Mouse (Mus musculus) layer of hippocampus, adult 8-10 months (tissue): ENCODE results near the gene Cep170b. TPM values are rescaled to one million over a fixed set of nuclear protein-coding genes. Genes with fewer than 3 reads are reported as not detected.

ENCODE experiments used
- DNase-seq, 2 experiments: peaks; one replicate each; pipeline ENCODE4 v3.0.0; 2022; ENCODE audit warnings: low spot score in 2 of 2
- total RNA-seq, 4 experiments: library from RNA; stranded (reverse); gene quantifications; 2 replicates each; pipeline ENCODE4 v1.2.4; 2022

Cep170b gene
- total RNA-seq, 4 experiments from 2014 or later = 190 to 216 (median 203) TPM

- no peak for DNase-seq
Observed at GRCm38 (mm10) chr12:112702374-112703320, 17.6 kb upstream of the Cep170b start.

GRCm38 (mm10) chr12:112706704-112707572 is 13.3 kb upstream of the Cep170b start:
- DNase-seq = peak; percentile 78 to 93

- no peak for DNase-seq
Observed at GRCm38 (mm10) chr12:112707573-112707869, 12.7 kb upstream of the Cep170b start.

- DNase-seq = peak in 1 of 2 experiments; percentile 39
Observed at GRCm38 (mm10) chr12:112713984-112714383, 6.3 kb upstream of the Cep170b start.

GRCm38 (mm10) chr12:112717140-112717539 is 3.1 kb upstream of the Cep170b start:
- DNase-seq = no peak

GRCm38 (mm10) chr12:112718995-112719394 is 1.3 kb upstream of the Cep170b start:
- DNase-seq = no peak

GRCm38 (mm10) chr12:112720890-112721423 is 702 bp downstream of the Cep170b start:
- DNase-seq = no peak

- no peak for DNase-seq
Observed at GRCm38 (mm10) chr12:112721424-112722239, 1.4 kb downstream of the Cep170b start.

GRCm38 (mm10) chr12:112722240-112723027 is 2.2 kb downstream of the Cep170b start:
- no peak for DNase-seq

GRCm38 (mm10) chr12:112723028-112723330 is 2.7 kb downstream of the Cep170b start:
- no peak for DNase-seq

- no peak for DNase-seq
Observed at GRCm38 (mm10) chr12:112723445-112723844, 3.2 kb downstream of the Cep170b start.

- peak in 1 of 2 experiments; percentile 76 for DNase-seq
Observed at GRCm38 (mm10) chr12:112724077-112724805, 4.0 kb downstream of the Cep170b start.

- no peak for DNase-seq
Observed at GRCm38 (mm10) chr12:112727801-112728200, 7.5 kb downstream of the Cep170b start.

- no peak for DNase-seq
Observed at GRCm38 (mm10) chr12:112730808-112731207, 10.6 kb downstream of the Cep170b start.

- DNase-seq = no peak
Observed at GRCm38 (mm10) chr12:112732591-112732990, 12.3 kb downstream of the Cep170b start.

GRCm38 (mm10) chr12:112734108-112734820 is 14.0 kb downstream of the Cep170b start:
- no peak for DNase-seq

- DNase-seq = no peak
Observed at GRCm38 (mm10) chr12:112734881-112735655, 14.8 kb downstream of the Cep170b start.
